Mouse (Mus musculus) mature B cell (primary cell): ENCODE data around the gene Exoc7.

Source experiments
- in situ Hi-C: fragments of 300-500 bp; cut with MboI; formaldehyde crosslinking; loops from 2 replicates; pipeline ENCODE4 v1.14.3; 2019

The Exoc7 gene

GRCm38 (mm10) chr11:116318719-116319659, 12.0 kb upstream of the Exoc7 start:
- in situ Hi-C loops: loop anchor here (5.0 kb wide), 1 partner anchor 128 kb away; no protein-coding TSS in a partner anchor

GRCm38 (mm10) chr11:116312359-116312758, 5.3 kb upstream of the Exoc7 start:
- in situ Hi-C loops: no loop called here

GRCm38 (mm10) chr11:116311169-116311568, 4.1 kb upstream of the Exoc7 start:
- in situ Hi-C loops: no loop called here

GRCm38 (mm10) chr11:116309601-116310000, 2.6 kb upstream of the Exoc7 start:
- in situ Hi-C loops: no loop called here

GRCm38 (mm10) chr11:116307762-116308531, 914 bp upstream of the Exoc7 start:
- in situ Hi-C loops: no loop called here

- in situ Hi-C loops: no loop called here
Measured at GRCm38 (mm10) chr11:116306126-116306982, 679 bp downstream of the Exoc7 start.

- in situ Hi-C loops: no loop called here
Measured at GRCm38 (mm10) chr11:116305423-116305822, 1.6 kb downstream of the Exoc7 start.

- in situ Hi-C loops: no loop called here
Measured at GRCm38 (mm10) chr11:116298621-116299020, 8.4 kb downstream of the Exoc7 start.

- in situ Hi-C loops: no loop called here
Measured at GRCm38 (mm10) chr11:116298221-116298620, 8.8 kb downstream of the Exoc7 start.

- in situ Hi-C loops: no loop called here
Measured at GRCm38 (mm10) chr11:116297017-116297416, 10.0 kb downstream of the Exoc7 start.

GRCm38 (mm10) chr11:116296191-116296734, 10.8 kb downstream of the Exoc7 start:
- in situ Hi-C loops: no loop called here

GRCm38 (mm10) chr11:116294319-116294718, 12.7 kb downstream of the Exoc7 start:
- in situ Hi-C loops: no loop called here

- in situ Hi-C loops: no loop called here
Measured at GRCm38 (mm10) chr11:116293538-116294137, 13.4 kb downstream of the Exoc7 start.

- in situ Hi-C loops: no loop called here
Measured at GRCm38 (mm10) chr11:116292401-116292800, 14.6 kb downstream of the Exoc7 start.

GRCm38 (mm10) chr11:116290556-116290955, 16.5 kb downstream of the Exoc7 start:
- in situ Hi-C loops: no loop called here

- in situ Hi-C loops: no loop called here
Measured at GRCm38 (mm10) chr11:116287351-116287750, 19.7 kb downstream of the Exoc7 start.

GRCm38 (mm10) chr11:116285770-116286191, 21.3 kb downstream of the Exoc7 start:
- in situ Hi-C loops: no loop called here

GRCm38 (mm10) chr11:116283982-116284381, 23.1 kb downstream of the Exoc7 start:
- in situ Hi-C loops: no loop called here

GRCm38 (mm10) chr11:116282912-116283521, 24.0 kb downstream of the Exoc7 start:
- in situ Hi-C loops: no loop called here

- in situ Hi-C loops: no loop called here
Measured at GRCm38 (mm10) chr11:116282089-116282488, 24.9 kb downstream of the Exoc7 start.

- in situ Hi-C loops: no loop called here
Measured at GRCm38 (mm10) chr11:116281671-116282070, 25.4 kb downstream of the Exoc7 start.
